15 mouse cellular contexts compared by ENCODE assay signal in the genomic region with DNA sequence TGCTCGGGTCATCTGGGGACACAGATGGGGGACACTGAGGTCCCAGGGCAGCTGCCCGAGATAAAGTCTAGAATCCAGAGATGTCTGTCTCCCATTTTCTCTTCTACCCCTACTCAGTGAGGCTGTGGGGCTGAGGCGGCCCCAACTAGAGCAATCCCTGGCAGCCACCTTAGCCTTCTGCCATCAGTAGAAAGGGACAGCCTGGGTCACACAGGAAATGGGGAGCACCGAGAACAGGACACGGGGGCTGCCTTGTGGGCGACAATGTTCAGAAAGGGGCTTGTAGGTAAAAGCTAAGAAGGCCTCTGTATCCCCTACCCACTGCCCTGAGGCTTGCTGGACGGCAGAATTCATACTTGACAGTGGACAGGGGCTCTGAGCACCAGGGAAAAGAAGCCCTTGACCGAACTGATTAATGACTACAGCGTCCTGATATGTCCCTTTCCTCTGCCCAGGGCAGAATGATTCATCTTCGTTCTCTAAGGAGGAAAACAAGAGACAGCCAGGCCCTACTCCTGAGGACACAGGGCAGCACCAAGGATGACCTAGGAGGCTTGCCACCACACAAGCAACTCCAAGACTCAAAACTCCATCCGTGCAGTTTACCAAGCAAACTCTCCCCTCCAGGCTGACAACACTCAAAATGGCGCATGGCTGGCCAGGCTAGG. TPM values are rescaled to one million over a fixed set of nuclear protein-coding genes. Genes with fewer than 3 reads are reported as not detected.
DNase-seq lines count a peak whose midpoint lies in the region; ATAC-seq and TF ChIP-seq lines count a peak whose summit lies in the region.
"Had no signal": no experiment of that assay in that cellular context is flagged by ENCODE, and none has a peak within 500 bp of the region (broad histone marks: within the 10 kb centered on the region; RNA-seq: fewer than 3 reads in every experiment).

No protein-coding gene starts in this region.

- H3K4me2 ChIP-seq in forebrain, embryonic 13.5 days: 0 out of 2 replicates have a peak overlapping the region, but pooled peaks have one; percentile 95
- no peak overlapping the region for H3K4me2 ChIP-seq in forebrain, postnatal 0 days (ENCODE audit: low read depth)
- H3K4me2 ChIP-seq in hindbrain, embryonic 13.5 days: 0 out of 2 replicates have a peak overlapping the region, but pooled peaks have one; percentile 8
- no peak overlapping the region for H3K4me2 ChIP-seq in hindbrain, embryonic 14.5 days (replicated peaks)
- H3K4me2 ChIP-seq in midbrain, embryonic 12.5 days (replicated peaks): peak overlapping the region; percentile 96; the same call in 1 of the 2 replicates
- no peak overlapping the region for H3K4me2 ChIP-seq in midbrain, embryonic 16.5 days (ENCODE audit: low read length)
- 0 out of 2 replicates have a peak overlapping the region, but pooled peaks have one; percentile 33 for H3K4me2 ChIP-seq in embryonic facial prominence, embryonic 15.5 days (replicated peaks)

- no peak overlapping the region for H3K27ac ChIP-seq in forebrain, embryonic 13.5 days
- H3K27ac ChIP-seq in forebrain, postnatal 0 days (ENCODE audit: low read depth, low read length): no peak overlapping the region
- H3K27ac ChIP-seq in hindbrain, embryonic 13.5 days: no peak overlapping the region
- no peak overlapping the region for H3K27ac ChIP-seq in hindbrain, embryonic 14.5 days
- no peak overlapping the region for H3K27ac ChIP-seq in midbrain, embryonic 12.5 days (replicated peaks)
- no peak overlapping the region for H3K27ac ChIP-seq in midbrain, embryonic 16.5 days (ENCODE audit: low read length)
- no peak overlapping the region; the same call in 1 of the 2 replicates for H3K27ac ChIP-seq in embryonic facial prominence, embryonic 15.5 days (replicated peaks)
- H3K27ac ChIP-seq: hindbrain, embryonic 15.5 days had no signal

- 91% methylated on average over 12 of the region's 12 CpGs for WGBS in forebrain, embryonic 13.5 days
- WGBS in forebrain, postnatal 0 days: 95% methylated on average over 12 of the region's 12 CpGs
- 90% methylated on average over 12 of the region's 12 CpGs for WGBS in hindbrain, embryonic 13.5 days
- WGBS in hindbrain, embryonic 14.5 days: 88% methylated on average over 12 of the region's 12 CpGs
- WGBS in midbrain, embryonic 12.5 days: 92% methylated on average over 12 of the region's 12 CpGs
- 90% methylated on average over 12 of the region's 12 CpGs for WGBS in midbrain, embryonic 16.5 days
- 84% methylated on average over 12 of the region's 12 CpGs for WGBS in embryonic facial prominence, embryonic 15.5 days

- H3K9ac ChIP-seq in forebrain, embryonic 13.5 days: no peak overlapping the region; the same call in none of the 2 replicates
- no peak overlapping the region for H3K9ac ChIP-seq in forebrain, postnatal 0 days
- peak overlapping the region; percentile 100; the same call in 1 of the 2 replicates for H3K9ac ChIP-seq in hindbrain, embryonic 13.5 days
- H3K9ac ChIP-seq in hindbrain, embryonic 14.5 days: no peak overlapping the region
- no peak overlapping the region for H3K9ac ChIP-seq in midbrain, embryonic 12.5 days (replicated peaks)
- no peak overlapping the region for H3K9ac ChIP-seq in midbrain, embryonic 16.5 days (ENCODE audit: low read depth, low read length)
- H3K9ac ChIP-seq in embryonic facial prominence, embryonic 15.5 days: no peak overlapping the region
- H3K9ac ChIP-seq: hindbrain, embryonic 15.5 days had no signal

- H3K9me3 ChIP-seq in forebrain, embryonic 13.5 days (replicated peaks): no peaks in the 10 kb centered on the region
- no peaks in the 10 kb centered on the region for H3K9me3 ChIP-seq in forebrain, postnatal 0 days (ENCODE audit: low read length)
- H3K9me3 ChIP-seq in hindbrain, embryonic 13.5 days: no peaks in the 10 kb centered on the region
- no peaks in the 10 kb centered on the region for H3K9me3 ChIP-seq in hindbrain, embryonic 14.5 days (ENCODE audit: control insufficient read depth, low read length)
- no peaks in the 10 kb centered on the region for H3K9me3 ChIP-seq in midbrain, embryonic 12.5 days
- H3K9me3 ChIP-seq in midbrain, embryonic 16.5 days (replicated peaks; ENCODE audit: control insufficient read depth, low read length, poor library complexity, severe bottlenecking): no peaks in the 10 kb centered on the region
- no peaks in the 10 kb centered on the region for H3K9me3 ChIP-seq in embryonic facial prominence, embryonic 15.5 days (replicated peaks)
- H3K9me3 ChIP-seq: G1E; hindbrain, embryonic 15.5 days had no signal

- H3K36me3 ChIP-seq in forebrain, embryonic 13.5 days (ENCODE audit: poor library complexity, severe bottlenecking): peaks cover 62% of the 10 kb centered on the region
- peaks cover 47% of the 10 kb centered on the region for H3K36me3 ChIP-seq in forebrain, postnatal 0 days (ENCODE audit: insufficient read depth)
- peaks cover 59% of the 10 kb centered on the region for H3K36me3 ChIP-seq in hindbrain, embryonic 13.5 days
- H3K36me3 ChIP-seq in hindbrain, embryonic 14.5 days (replicated peaks; ENCODE audit: control insufficient read depth, insufficient read depth): peaks cover 58% of the 10 kb centered on the region
- peaks cover 65% of the 10 kb centered on the region for H3K36me3 ChIP-seq in midbrain, embryonic 12.5 days
- H3K36me3 ChIP-seq in midbrain, embryonic 16.5 days (ENCODE audit: control insufficient read depth, insufficient read depth, low read length): peaks cover 16% of the 10 kb centered on the region; the same call in 1 of the 2 replicates
- H3K36me3 ChIP-seq in embryonic facial prominence, embryonic 15.5 days: peaks cover 58% of the 10 kb centered on the region
- H3K36me3 ChIP-seq: G1E had no signal

- TF ChIP-seq CTCF in forebrain, postnatal 0 days (IDR thresholded peaks at IDR 0.05; ENCODE audit: low read depth): no peak

- H3K4me1 ChIP-seq in forebrain, embryonic 13.5 days: peaks cover 68% of the 10 kb centered on the region
- H3K4me1 ChIP-seq in forebrain, postnatal 0 days (ENCODE audit: insufficient read depth): peaks cover 30% of the 10 kb centered on the region
- peaks cover 78% of the 10 kb centered on the region for H3K4me1 ChIP-seq in hindbrain, embryonic 13.5 days (replicated peaks)
- peaks cover 57% of the 10 kb centered on the region for H3K4me1 ChIP-seq in hindbrain, embryonic 14.5 days (replicated peaks; ENCODE audit: control insufficient read depth, insufficient read depth, low read length)
- H3K4me1 ChIP-seq in midbrain, embryonic 12.5 days: peaks cover 72% of the 10 kb centered on the region
- peaks cover 65% of the 10 kb centered on the region for H3K4me1 ChIP-seq in midbrain, embryonic 16.5 days (ENCODE audit: control insufficient read depth, insufficient read depth, low read length)
- H3K4me1 ChIP-seq in embryonic facial prominence, embryonic 15.5 days: peaks cover 68% of the 10 kb centered on the region

- intact Hi-C loops in left cerebral cortex, postnatal 14 days (cut with DNase I): no loop called here

- H3K4me3 ChIP-seq in forebrain, embryonic 13.5 days: no peak overlapping the region
- no peak overlapping the region for H3K4me3 ChIP-seq in forebrain, postnatal 0 days (ENCODE audit: low read depth, low read length)
- no peak overlapping the region for H3K4me3 ChIP-seq in hindbrain, embryonic 13.5 days
- no peak overlapping the region for H3K4me3 ChIP-seq in hindbrain, embryonic 14.5 days (replicated peaks; ENCODE audit: low read length)
- H3K4me3 ChIP-seq in midbrain, embryonic 12.5 days: no peak overlapping the region
- no peak overlapping the region for H3K4me3 ChIP-seq in midbrain, embryonic 16.5 days (ENCODE audit: low read depth, low read length)
- H3K4me3 ChIP-seq in embryonic facial prominence, embryonic 15.5 days (replicated peaks): no peak overlapping the region
- H3K4me3 ChIP-seq: hindbrain, embryonic 15.5 days had no signal

- no peaks in the 10 kb centered on the region for H3K27me3 ChIP-seq in forebrain, embryonic 13.5 days
- no peaks in the 10 kb centered on the region for H3K27me3 ChIP-seq in forebrain, postnatal 0 days (ENCODE audit: insufficient read depth, low read length)
- H3K27me3 ChIP-seq in hindbrain, embryonic 13.5 days: no peaks in the 10 kb centered on the region
- H3K27me3 ChIP-seq in hindbrain, embryonic 14.5 days (ENCODE audit: control insufficient read depth, insufficient read depth, low read length): no peaks in the 10 kb centered on the region
- no peaks in the 10 kb centered on the region for H3K27me3 ChIP-seq in midbrain, embryonic 12.5 days
- H3K27me3 ChIP-seq in midbrain, embryonic 16.5 days (ENCODE audit: control insufficient read depth, insufficient read depth, low read depth, low read length): no peaks in the 10 kb centered on the region
- H3K27me3 ChIP-seq in embryonic facial prominence, embryonic 15.5 days: no peaks in the 10 kb centered on the region
- H3K27me3 ChIP-seq: hindbrain, embryonic 15.5 days had no signal

- DNase-seq in forebrain, postnatal 0 days: no peak
- no peak for DNase-seq in hindbrain, embryonic 14.5 days (ENCODE audit: low spot score)
- no peak for DNase-seq in left cerebral cortex, postnatal 14 days (ENCODE audit: low spot score in 2 of 2)
- DNase-seq: cerebellum, adult 9-10 months; embryo, embryonic 11 days; kidney, adult 9 months; right cerebral cortex, postnatal 25 days; thymus, adult 2 months had no signal

- ATAC-seq in forebrain, embryonic 13.5 days: no peak
- ATAC-seq in forebrain, postnatal 0 days: no peak
- ATAC-seq in hindbrain, embryonic 13.5 days (ENCODE audit: low FRiP score): no peak
- ATAC-seq in hindbrain, embryonic 14.5 days (ENCODE audit: low FRiP score): no peak
- no peak for ATAC-seq in midbrain, embryonic 12.5 days (ENCODE audit: low FRiP score, low read depth)
- no peak for ATAC-seq in midbrain, embryonic 16.5 days
- no peak for ATAC-seq in embryonic facial prominence, embryonic 15.5 days (ENCODE audit: insufficient number of reproducible peaks, low FRiP score, low TSS enrichment, low read depth)

RNA-seq across cellular contexts. Expression of gene Csnk1e, which starts 17.7 kb away (rescaled TPM):
- 200 and 208 TPM in 2 replicates for polyA plus RNA-seq in forebrain, embryonic 13.5 days (2015; fragmentation: Nextera tagmentation; extraction: Ambion mirVana)
- total RNA-seq in forebrain, postnatal 0 days (2014; rRNA removed): 398 and 490 TPM in 2 replicates
- polyA plus RNA-seq in forebrain, postnatal 0 days (2015; fragmentation: Nextera tagmentation; extraction: Ambion mirVana): 160 and 248 TPM in 2 replicates
- 231 and 245 TPM in 2 replicates for polyA plus RNA-seq in hindbrain, embryonic 13.5 days (2015; fragmentation: Nextera tagmentation; extraction: Ambion mirVana)
- 184 and 213 TPM in 2 replicates for polyA plus RNA-seq in hindbrain, embryonic 14.5 days (2014; fragmentation: Nextera tagmentation; extraction: Ambion mirVana)
- 267 and 291 TPM in 2 replicates for polyA plus RNA-seq in midbrain, embryonic 12.5 days (2016; fragmentation: Nextera tagmentation; extraction: Ambion mirVana)
- 193 and 218 TPM in 2 replicates for polyA plus RNA-seq in midbrain, embryonic 16.5 days (2015; fragmentation: Nextera tagmentation; extraction: Ambion mirVana)
- polyA plus RNA-seq in embryonic facial prominence, embryonic 15.5 days (2015; fragmentation: Nextera tagmentation; extraction: Ambion mirVana): 113 and 117 TPM in 2 replicates
- 100 to 1,000 TPM; 142 to 166 TPM for total RNA-seq in left cerebral cortex, postnatal 14 days (2021)
- polyA plus RNA-seq: G1E had no signal

RNA-seq across cellular contexts. Expression of gene Tmem184b, which starts 34.3 kb away (rescaled TPM):
- 29.4 and 31.3 TPM in 2 replicates for polyA plus RNA-seq in forebrain, embryonic 13.5 days (2015; fragmentation: Nextera tagmentation; extraction: Ambion mirVana)
- total RNA-seq in forebrain, postnatal 0 days (2014; rRNA removed): 32.0 and 41.9 TPM in 2 replicates
- polyA plus RNA-seq in forebrain, postnatal 0 days (2015; fragmentation: Nextera tagmentation; extraction: Ambion mirVana): 22.9 and 30.3 TPM in 2 replicates
- polyA plus RNA-seq in hindbrain, embryonic 13.5 days (2015; fragmentation: Nextera tagmentation; extraction: Ambion mirVana): 37.7 and 39.2 TPM in 2 replicates
- 39.9 and 40.0 TPM in 2 replicates for polyA plus RNA-seq in hindbrain, embryonic 14.5 days (2014; fragmentation: Nextera tagmentation; extraction: Ambion mirVana)
- polyA plus RNA-seq in midbrain, embryonic 12.5 days (2016; fragmentation: Nextera tagmentation; extraction: Ambion mirVana): 47.1 and 47.9 TPM in 2 replicates
- 42.5 and 43.2 TPM in 2 replicates for polyA plus RNA-seq in midbrain, embryonic 16.5 days (2015; fragmentation: Nextera tagmentation; extraction: Ambion mirVana)
- 87.4 and 92.8 TPM in 2 replicates for polyA plus RNA-seq in embryonic facial prominence, embryonic 15.5 days (2015; fragmentation: Nextera tagmentation; extraction: Ambion mirVana)
- total RNA-seq in left cerebral cortex, postnatal 14 days (2021): 10 to 100 TPM; 56.2 to 56.8 TPM

Comparison
In these comparisons a context has a peak if more than half of its experiments do, and no peak if none do; other contexts are left out.
1. H3K4me2 ChIP-seq: peak in forebrain, embryonic 13.5 days (single experiment), hindbrain, embryonic 13.5 days (single experiment), midbrain, embryonic 12.5 days (single experiment) and embryonic facial prominence, embryonic 15.5 days (single experiment); none in forebrain, postnatal 0 days (single experiment), hindbrain, embryonic 14.5 days (single experiment) and midbrain, embryonic 16.5 days (single experiment).